Mouse (Mus musculus) frontal cortex, adult (tissue): ENCODE measurements at regions not wholly inside any gene's neighbourhood (a gene's known extent, or its start where the extent isn't known, plus 50 kb on each side); places are given as distances from the start of the nearest gene placed in this dataset.
"Not testable (repeated sequence)": the region's sequence is repeated elsewhere in the genome, so short reads cannot be mapped to it uniquely, and the experiment has no call there.

ENCODE experiments used
- ATAC-seq: cut with Nextera tagmentation; 2 replicates; pipeline ENCODE4 v1.9.2; 2017; ENCODE audit warnings: mild to moderate bottlenecking, moderate library complexity, mixed read lengths; ENCODE audit not compliant: low TSS enrichment

GRCm38 (mm10) chr3:9133991-9134390, 475.9 kb downstream of the Zfp704 start:
- ATAC-seq: no peak

GRCm38 (mm10) chr3:9132104-9132751, 477.7 kb downstream of the Zfp704 start:
- ATAC-seq: no peak

- ATAC-seq: no peak
Measured at GRCm38 (mm10) chr3:9131366-9131765, 478.5 kb downstream of the Zfp704 start.

GRCm38 (mm10) chr3:9128407-9128806, 481.5 kb downstream of the Zfp704 start:
- peak; percentile 99 for ATAC-seq

GRCm38 (mm10) chr3:9123079-9123478, 486.8 kb downstream of the Zfp704 start:
- ATAC-seq: peak; percentile 65

GRCm38 (mm10) chr3:9117913-9118312, 492.0 kb downstream of the Zfp704 start:
- ATAC-seq: no peak

GRCm38 (mm10) chr3:9113410-9113809, 496.5 kb downstream of the Zfp704 start:
- no peak for ATAC-seq

- ATAC-seq: no peak
Measured at GRCm38 (mm10) chr3:9110741-9111140, 499.1 kb downstream of the Zfp704 start.

- ATAC-seq: no peak
Measured at GRCm38 (mm10) chr3:9109991-9110390, 499.9 kb downstream of the Zfp704 start.

- no peak for ATAC-seq
Measured at GRCm38 (mm10) chr3:9109485-9109884, 500.4 kb downstream of the Zfp704 start.

GRCm38 (mm10) chr3:9107766-9108410, 502.0 kb downstream of the Zfp704 start:
- ATAC-seq: no peak

- no peak for ATAC-seq
Measured at GRCm38 (mm10) chr3:9105191-9105926, 504.5 kb downstream of the Zfp704 start.

- no peak for ATAC-seq
Measured at GRCm38 (mm10) chr3:9103456-9103855, 506.4 kb downstream of the Zfp704 start.

GRCm38 (mm10) chr3:9101240-9101639, 508.6 kb downstream of the Zfp704 start:
- no peak for ATAC-seq

- ATAC-seq: no peak
Measured at GRCm38 (mm10) chr3:9100761-9101160, 509.1 kb downstream of the Zfp704 start.

GRCm38 (mm10) chr3:9098441-9098840, 511.4 kb downstream of the Zfp704 start:
- no peak for ATAC-seq

- no peak for ATAC-seq
Measured at GRCm38 (mm10) chr3:9084134-9084533, 525.8 kb downstream of the Zfp704 start.

- no peak for ATAC-seq
Measured at GRCm38 (mm10) chr3:9082061-9082460, 527.8 kb downstream of the Zfp704 start.

GRCm38 (mm10) chr3:9078201-9078600, 531.7 kb downstream of the Zfp704 start:
- no peak for ATAC-seq

- ATAC-seq: peak; percentile 92
Measured at GRCm38 (mm10) chr3:9076696-9077095, 533.2 kb downstream of the Zfp704 start.

GRCm38 (mm10) chr3:9072471-9072870, 537.4 kb downstream of the Zfp704 start:
- ATAC-seq: not testable (repeated sequence)

- ATAC-seq: peak; percentile 90
Measured at GRCm38 (mm10) chr3:9067048-9067447, 542.8 kb downstream of the Zfp704 start.

GRCm38 (mm10) chr3:9066374-9066773, 543.5 kb downstream of the Zfp704 start:
- no peak for ATAC-seq
